Mouse (Mus musculus) MEL (cell line): ENCODE measurements around the gene Slfn5.
"Not testable (repeated sequence)": the region's sequence is repeated elsewhere in the genome, so short reads cannot be mapped to it uniquely, and the experiment has no call there.

Experiments
- CTCF ChIP-seq, 3 experiments: IDR thresholded peaks in 2 of 3; conservative IDR thresholded peaks in 1 of 3; 2 replicates each; pipeline ENCODE4 v1.5.1; 2011 to 2012; ENCODE audit warnings: low read length in 3 of 3, low read depth in 2 of 3, mild to moderate bottlenecking in 2 of 3, improper control_type of control experiment in 1 of 3, inconsistent platforms in 1 of 3, mixed read lengths in 1 of 3, moderate library complexity in 1 of 3; ENCODE audit not compliant: control insufficient read depth in 1 of 3, insufficient read depth in 1 of 3, poor library complexity in 1 of 3, severe bottlenecking in 1 of 3
- TAL1 ChIP-seq: IDR thresholded peaks from 2 replicates; pipeline ENCODE4 v1.6.1; 2012; ENCODE audit warnings: mild to moderate bottlenecking, inconsistent platforms, low read length, moderate library complexity, mixed read lengths

DNA sequence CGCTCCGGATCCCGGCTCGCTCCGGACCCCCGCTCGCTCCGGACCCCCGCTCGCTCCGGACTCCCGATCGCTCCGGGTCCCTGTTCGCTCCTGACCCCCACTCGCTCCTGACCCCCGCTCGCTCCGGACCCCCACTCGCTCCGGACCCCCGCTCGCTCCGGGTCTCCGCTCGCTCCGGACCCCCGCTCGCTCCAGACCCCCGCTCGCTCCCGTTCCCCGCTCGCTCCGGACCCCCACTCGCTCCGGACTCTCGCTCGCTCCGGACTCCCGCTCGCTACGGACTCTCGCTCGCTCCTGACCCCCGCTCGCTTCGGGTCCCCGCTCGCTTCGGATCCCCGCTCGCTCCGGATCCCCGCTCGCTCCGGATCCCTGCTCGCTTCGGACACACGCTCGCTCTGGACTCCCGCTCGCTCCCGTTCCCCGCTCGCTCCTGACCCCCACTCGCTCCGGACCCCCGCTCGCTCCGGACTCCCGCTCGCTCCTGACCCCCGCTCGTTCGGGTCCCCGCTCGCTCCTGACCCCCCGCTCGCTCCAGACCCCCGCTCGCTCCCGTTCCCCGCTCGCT is 20.7 kb upstream of the Slfn5 start:
- TF ChIP-seq TAL1; CTCF (IDR thresholded peaks at IDR 0.05 in 2 of 3, conservative IDR thresholded peaks at IDR 0.05 in 1 of 3; ENCODE audit: control insufficient read depth in 1 of 3, insufficient read depth in 1 of 3, low read depth in 2 of 3, low read length in 3 of 3, poor library complexity in 1 of 3, severe bottlenecking in 1 of 3): not testable (repeated sequence)
